Mouse (Mus musculus): ENCODE results near the gene Khsrp. TPM values are rescaled to one million over a fixed set of nuclear protein-coding genes. Genes with fewer than 3 reads are reported as not detected.
A peak's percentile ranks its signal among the peaks of the same experiment; 100 is the strongest.

The Khsrp gene
- total and polyA plus RNA-seq, 3 experiments = 36.5 to 44.5 (median 42.6) TPM

DNA sequence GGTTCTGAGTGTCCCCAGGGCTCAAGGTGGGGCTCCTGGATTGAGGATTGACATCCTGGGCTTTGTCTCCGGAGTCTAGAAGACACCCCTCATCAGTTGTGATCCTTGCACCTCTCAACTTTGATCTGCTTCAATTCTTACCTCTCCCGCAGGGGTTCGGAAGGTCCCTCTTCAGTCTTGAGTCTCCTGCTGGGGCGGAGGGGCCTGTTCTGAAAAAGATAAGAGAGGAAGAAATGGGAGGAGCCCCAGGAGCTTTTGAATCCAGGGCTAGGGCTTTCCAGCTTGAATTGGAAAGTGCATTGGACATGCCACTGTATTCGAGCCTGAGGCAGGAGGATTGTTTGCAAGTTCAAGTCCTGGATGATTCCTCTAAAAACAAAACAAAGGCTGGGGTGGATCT is 35.6 kb upstream of the Khsrp start:
- intact Hi-C loops (cut with DNase I) = no loop called here
- 39% methylated on average over 5 of the region's 5 CpGs for WGBS
- DNase-seq = no peak
- no peaks in the 10 kb centered on the region for H3K4me1 ChIP-seq (ENCODE audit: control insufficient read depth, insufficient read depth, low read length)
- H3K9ac ChIP-seq (ENCODE audit: low read depth, low read length) = no peak overlapping the region
- no peak overlapping the region for H3K27ac ChIP-seq
- H3K79me2 ChIP-seq (replicated peaks; ENCODE audit: control insufficient read depth, insufficient read depth, low read length) = no peaks in the 10 kb centered on the region
- TF ChIP-seq CTCF (IDR thresholded peaks at IDR 0.05) (no peak), EP300 (IDR thresholded peaks at IDR 0.05; ENCODE audit: insufficient read depth, low read depth, low read length) (no peak), POLR2A (IDR thresholded peaks at IDR 0.05; ENCODE audit: insufficient read depth, low read depth, low read length) (no peak)
- H3K36me3 ChIP-seq (ENCODE audit: control insufficient read depth, insufficient read depth, low read length) = no peaks in the 10 kb centered on the region
- no peak overlapping the region for H3K4me3 ChIP-seq
- H3K27me3 ChIP-seq (ENCODE audit: control insufficient read depth, insufficient read depth, low read length) = no peaks in the 10 kb centered on the region

DNA sequence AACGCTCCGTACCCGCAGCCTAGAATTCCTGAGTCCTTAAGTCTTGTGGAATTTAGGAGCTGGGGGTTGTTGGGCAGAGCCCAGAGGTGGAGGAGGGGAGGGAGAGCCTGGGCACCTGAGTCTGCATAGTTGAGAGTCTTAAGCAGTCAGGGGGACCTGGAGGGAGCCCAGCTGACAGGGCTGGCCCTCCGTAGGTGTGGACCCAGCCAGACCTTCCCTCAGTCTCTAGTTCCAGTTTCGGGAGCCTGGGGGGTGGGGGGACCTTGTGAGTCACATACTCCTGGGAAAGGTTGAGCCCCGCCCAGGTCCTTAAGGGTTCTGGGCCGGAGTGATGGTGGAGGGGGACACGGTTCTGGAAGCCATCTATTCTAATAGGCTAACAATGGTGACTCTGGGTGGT is 31.7 kb upstream of the Khsrp start:
- Histone ChIP-seq H3K79me2 (replicated peaks; ENCODE audit: control insufficient read depth, insufficient read depth, low read length) (no peaks in the 10 kb centered on the region), H3K4me3 (no peak overlapping the region), H3K36me3 (ENCODE audit: control insufficient read depth, insufficient read depth, low read length) (no peaks in the 10 kb centered on the region), H3K27me3 (ENCODE audit: control insufficient read depth, insufficient read depth, low read length) (no peaks in the 10 kb centered on the region), H3K9ac (ENCODE audit: low read depth, low read length) (no peak overlapping the region), H3K27ac (no peak overlapping the region), H3K4me1 (ENCODE audit: control insufficient read depth, insufficient read depth, low read length) (0 out of 2 replicates have a peak, but pooled peaks cover 3% of the 10 kb centered on the region)
- intact Hi-C loops (cut with DNase I) = no loop called here
- no peak for DNase-seq
- 41% methylated on average over 8 of the region's 8 CpGs for WGBS
- TF ChIP-seq CTCF (IDR thresholded peaks at IDR 0.05) (no peak), POLR2A (IDR thresholded peaks at IDR 0.05; ENCODE audit: insufficient read depth, low read depth, low read length) (no peak), EP300 (IDR thresholded peaks at IDR 0.05; ENCODE audit: insufficient read depth, low read depth, low read length) (no peak)

DNA sequence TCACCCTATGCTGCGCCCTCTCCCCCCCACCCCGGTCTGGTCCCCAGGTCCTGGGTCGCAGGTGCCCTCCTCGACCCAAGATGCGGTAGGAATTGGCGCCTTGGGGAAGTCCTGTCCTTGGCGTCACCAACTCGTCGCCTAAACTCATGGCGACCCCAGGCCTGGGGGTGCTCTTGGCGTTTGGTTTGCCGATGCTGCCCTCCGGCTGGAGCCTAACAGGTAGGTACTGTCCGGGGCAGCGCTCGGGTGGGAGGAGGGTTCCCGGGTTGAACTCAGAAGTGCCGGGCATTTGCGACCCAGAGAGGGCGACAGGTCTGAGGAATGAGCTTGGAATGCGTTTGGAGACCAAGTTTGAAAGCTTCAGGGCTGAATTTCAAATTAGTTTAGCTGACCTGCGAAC is 31.2 kb upstream of the Khsrp start:
- no peak for TF ChIP-seq EP300 (IDR thresholded peaks at IDR 0.05; ENCODE audit: insufficient read depth, low read depth, low read length)
- TF ChIP-seq CTCF (IDR thresholded peaks at IDR 0.05) = no peak
- no peak for TF ChIP-seq POLR2A (IDR thresholded peaks at IDR 0.05; ENCODE audit: insufficient read depth, low read depth, low read length)
- Histone ChIP-seq H3K36me3 (ENCODE audit: control insufficient read depth, insufficient read depth, low read length) (no peaks in the 10 kb centered on the region), H3K4me3 (no peak overlapping the region), H3K27me3 (ENCODE audit: control insufficient read depth, insufficient read depth, low read length) (no peaks in the 10 kb centered on the region), H3K4me1 (ENCODE audit: control insufficient read depth, insufficient read depth, low read length) (0 out of 2 replicates have a peak, but pooled peaks cover 3% of the 10 kb centered on the region), H3K27ac (no peak overlapping the region), H3K79me2 (replicated peaks; ENCODE audit: control insufficient read depth, insufficient read depth, low read length) (no peaks in the 10 kb centered on the region), H3K9ac (ENCODE audit: low read depth, low read length) (no peak overlapping the region)
- intact Hi-C loops (cut with DNase I) = no loop called here
- WGBS = 3% methylated on average over 22 of the region's 22 CpGs
- DNase-seq = no peak

DNA sequence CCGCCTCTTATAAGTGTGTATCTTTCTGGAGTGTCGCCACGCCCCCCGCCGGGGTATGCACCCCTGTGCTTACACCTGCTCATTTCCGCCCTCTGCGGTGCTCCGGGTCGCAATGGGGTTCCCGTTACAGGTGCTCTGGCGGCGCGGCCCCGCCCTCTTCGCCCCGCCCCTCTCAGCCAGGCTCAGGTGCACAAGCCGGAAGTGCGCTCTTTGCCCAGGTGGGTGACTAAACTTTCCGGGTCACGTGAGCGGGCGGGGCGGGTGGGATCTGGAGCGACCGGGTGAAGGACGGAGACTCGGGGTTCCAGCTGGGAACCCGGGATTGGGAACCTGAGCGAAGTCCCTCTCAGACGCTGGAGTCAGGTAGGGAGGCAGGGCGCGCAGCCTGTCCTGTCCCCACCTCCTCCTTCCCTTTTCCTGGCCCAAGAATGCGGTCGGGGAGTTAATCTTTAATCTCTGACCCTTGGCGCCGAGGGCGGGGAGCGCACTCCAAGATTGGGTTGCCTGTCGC is 30.7 kb upstream of the Khsrp start:
- no peak for TF ChIP-seq EP300 (IDR thresholded peaks at IDR 0.05; ENCODE audit: insufficient read depth, low read depth, low read length)
- TF ChIP-seq CTCF (IDR thresholded peaks at IDR 0.05) = no peak
- no peak for TF ChIP-seq POLR2A (IDR thresholded peaks at IDR 0.05; ENCODE audit: insufficient read depth, low read depth, low read length)
- Histone ChIP-seq H3K9ac (ENCODE audit: low read depth, low read length) (no peak overlapping the region), H3K79me2 (replicated peaks; ENCODE audit: control insufficient read depth, insufficient read depth, low read length) (no peaks in the 10 kb centered on the region), H3K27me3 (ENCODE audit: control insufficient read depth, insufficient read depth, low read length) (no peaks in the 10 kb centered on the region), H3K36me3 (ENCODE audit: control insufficient read depth, insufficient read depth, low read length) (no peaks in the 10 kb centered on the region), H3K27ac (no peak overlapping the region), H3K4me3 (peak overlapping the region; percentile 16; the same call in 1 of the 2 replicates), H3K4me1 (ENCODE audit: control insufficient read depth, insufficient read depth, low read length) (0 out of 2 replicates have a peak, but pooled peaks cover 3% of the 10 kb centered on the region)
- peak in 1 of 2 experiments; percentile 35 for DNase-seq
- intact Hi-C loops (cut with DNase I) = no loop called here
- WGBS = 2% methylated on average over 39 of the region's 39 CpGs

DNA sequence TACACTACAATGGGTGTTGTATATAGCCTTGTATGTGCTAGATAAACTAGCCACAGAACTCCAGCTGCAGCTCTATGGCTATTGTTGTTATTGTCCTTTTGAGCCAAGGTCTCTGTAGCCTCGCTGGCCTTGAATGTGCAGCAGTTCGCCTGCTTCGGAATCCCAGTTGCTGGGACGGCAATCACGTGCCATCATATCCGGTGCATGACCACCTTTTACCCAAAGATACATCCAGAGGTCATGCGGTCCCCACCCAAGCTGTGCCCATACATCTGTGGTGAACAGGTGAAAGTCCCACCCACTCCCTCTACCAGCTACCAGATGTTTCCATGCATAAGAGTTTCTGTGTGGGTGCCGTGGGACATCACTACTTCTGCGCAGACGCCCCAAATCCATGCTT is 29.7 kb upstream of the Khsrp start:
- Histone ChIP-seq H3K27ac (no peak overlapping the region; the same call in 1 of the 2 replicates), H3K4me3 (no peak overlapping the region), H3K9ac (ENCODE audit: low read depth, low read length) (no peak overlapping the region), H3K36me3 (ENCODE audit: control insufficient read depth, insufficient read depth, low read length) (no peaks in the 10 kb centered on the region), H3K4me1 (ENCODE audit: control insufficient read depth, insufficient read depth, low read length) (0 out of 2 replicates have a peak, but pooled peaks cover 3% of the 10 kb centered on the region), H3K79me2 (replicated peaks; ENCODE audit: control insufficient read depth, insufficient read depth, low read length) (no peaks in the 10 kb centered on the region), H3K27me3 (ENCODE audit: control insufficient read depth, insufficient read depth, low read length) (no peaks in the 10 kb centered on the region)
- WGBS = 38% methylated on average over 10 of the region's 10 CpGs
- no peak for DNase-seq
- intact Hi-C loops (cut with DNase I) = no loop called here
- TF ChIP-seq CTCF (IDR thresholded peaks at IDR 0.05) (no peak), EP300 (IDR thresholded peaks at IDR 0.05; ENCODE audit: insufficient read depth, low read depth, low read length) (no peak), POLR2A (IDR thresholded peaks at IDR 0.05; ENCODE audit: insufficient read depth, low read depth, low read length) (no peak)

DNA sequence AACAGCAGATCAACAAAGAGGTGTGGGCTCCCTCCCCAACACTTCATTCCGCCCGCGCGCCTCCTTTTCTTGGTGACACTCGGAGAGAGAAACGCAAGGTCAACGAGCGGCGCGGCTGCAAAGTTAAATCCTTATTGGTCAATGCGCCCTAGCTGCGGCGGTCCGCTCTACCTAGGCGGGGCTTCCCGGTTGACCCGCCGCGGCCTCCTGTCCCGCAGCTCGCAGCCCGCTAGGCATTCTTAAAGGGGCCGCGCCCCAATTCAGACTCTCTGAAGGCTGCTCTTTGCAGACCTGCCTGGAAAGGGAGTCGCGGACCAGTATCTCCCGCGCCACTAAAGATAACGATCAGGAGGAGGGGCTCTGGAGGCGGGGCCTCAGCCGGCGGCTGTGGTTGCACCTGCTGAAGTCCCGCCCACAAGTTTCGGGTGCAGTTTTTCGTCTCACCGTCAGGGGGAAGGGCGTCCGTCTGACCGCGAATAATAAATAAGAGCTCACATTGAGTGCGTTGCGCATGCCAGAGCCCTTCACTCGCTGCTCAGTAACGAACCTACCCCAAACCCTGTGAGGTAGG is 29.0 kb upstream of the Khsrp start:
- DNase-seq = peak; percentile 97
- Histone ChIP-seq H3K79me2 (replicated peaks; ENCODE audit: control insufficient read depth, insufficient read depth, low read length) (no peaks in the 10 kb centered on the region), H3K27me3 (ENCODE audit: control insufficient read depth, insufficient read depth, low read length) (no peaks in the 10 kb centered on the region), H3K9ac (ENCODE audit: low read depth, low read length) (peak overlapping the region; percentile 76), H3K27ac (peak overlapping the region; percentile 93), H3K4me1 (ENCODE audit: control insufficient read depth, insufficient read depth, low read length) (0 out of 2 replicates have a peak, but pooled peaks cover 3% of the 10 kb centered on the region), H3K36me3 (ENCODE audit: control insufficient read depth, insufficient read depth, low read length) (no peaks in the 10 kb centered on the region), H3K4me3 (peak overlapping the region; percentile 74)
- peak; percentile 87 for TF ChIP-seq CTCF (IDR thresholded peaks at IDR 0.05)
- TF ChIP-seq POLR2A (IDR thresholded peaks at IDR 0.05; ENCODE audit: insufficient read depth, low read depth, low read length) = 0 out of 2 replicates have a peak, but pooled peaks have one; percentile 17
- 0 out of 2 replicates have a peak, but pooled peaks have one; percentile 20 for TF ChIP-seq EP300 (IDR thresholded peaks at IDR 0.05; ENCODE audit: insufficient read depth, low read depth, low read length)
- intact Hi-C loops (cut with DNase I) = no loop called here
- WGBS = under 1% methylated on average over 44 of the region's 44 CpGs

Data from heart, adult 2 months (tissue).